Mouse (Mus musculus) CH12F3 (cell line): ENCODE data around the gene S100pbp.
"Not testable (repeated sequence)": the region's sequence is repeated elsewhere in the genome, so short reads cannot be mapped to it uniquely, and the experiment has no call there.

Experiments
- in situ Hi-C: fragments of 300-500 bp; cut with MboI; formaldehyde crosslinking; loops from 2 replicates; pipeline ENCODE4 v1.14.3; 2020; ENCODE audit warnings: low sequenced_read_pairs

The S100pbp gene

DNA sequence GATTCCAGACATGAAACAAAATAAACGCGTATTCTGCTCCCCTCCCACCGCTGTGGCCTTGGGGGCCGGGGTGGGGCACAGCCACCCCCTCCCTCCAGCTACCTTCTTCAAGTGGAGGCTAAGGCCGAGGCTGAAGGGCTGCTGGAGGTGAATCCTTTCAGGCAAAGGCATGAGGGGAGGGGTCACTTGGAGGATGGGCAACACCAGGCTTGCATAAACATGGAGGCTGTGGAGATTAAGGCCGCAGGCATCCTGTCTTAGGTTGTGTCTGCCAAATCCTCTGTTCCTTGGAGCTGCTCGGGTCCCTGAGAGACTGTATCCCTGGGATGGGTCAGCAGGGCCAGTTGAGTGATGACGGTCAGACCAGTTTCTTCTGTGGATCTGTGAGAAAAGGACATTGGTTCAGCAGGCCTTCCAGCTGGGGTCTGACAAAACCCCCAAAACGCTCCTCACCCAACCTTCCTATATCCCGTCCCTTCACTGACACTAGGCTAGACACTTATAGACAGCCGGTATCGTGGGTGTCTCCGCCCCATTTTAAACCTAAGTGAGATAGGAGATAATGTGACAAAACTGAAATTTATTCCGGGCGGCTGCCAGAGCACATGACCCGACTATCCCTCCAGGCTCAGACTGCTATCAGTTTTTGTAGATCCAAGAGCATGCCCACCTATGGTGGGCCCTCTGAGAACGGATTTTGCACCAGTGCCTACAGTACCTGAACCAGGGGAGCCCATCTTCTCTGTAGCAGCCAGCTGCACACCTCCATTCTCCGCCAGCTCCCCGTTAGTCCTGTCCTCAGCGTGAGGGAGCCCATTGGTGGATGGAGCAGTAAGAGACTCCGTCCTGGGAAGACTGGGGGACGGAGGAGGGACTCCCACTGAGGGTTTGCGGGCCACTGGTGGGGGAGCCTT is 31.8 kb upstream of the S100pbp start:
- in situ Hi-C loops, result no loop called here

- in situ Hi-C loops, result no loop called here
Measured at GRCm38 (mm10) chr4:129220376-129221089, 31.0 kb upstream of the S100pbp start.

DNA sequence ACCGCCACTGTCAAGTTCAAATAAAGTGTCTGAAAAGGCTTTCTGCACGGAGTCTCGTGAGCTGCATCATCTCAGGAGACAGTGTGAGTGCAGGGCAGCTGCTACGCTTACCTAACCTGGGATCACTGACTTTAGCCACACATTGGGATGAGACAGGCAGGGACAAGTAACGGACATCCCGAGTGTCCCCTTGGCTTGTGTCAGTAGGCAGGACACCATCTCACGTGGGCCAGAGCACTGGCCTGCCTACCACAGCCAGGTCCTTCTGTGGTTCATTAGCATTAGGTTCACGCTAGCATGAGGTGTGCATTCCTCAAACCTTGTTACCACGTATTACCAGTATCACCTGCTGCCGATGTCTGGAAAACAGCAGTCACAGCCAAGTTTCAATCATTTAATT is 29.7 kb upstream of the S100pbp start:
- in situ Hi-C loops, result loop anchor here (5.0 kb wide), 1 partner anchor 58 kb away; no protein-coding TSS in a partner anchor

- in situ Hi-C loops, result loop anchor here (5.0 kb wide), 1 partner anchor 59 kb away; no protein-coding TSS in a partner anchor
Measured at GRCm38 (mm10) chr4:129218569-129219175, 29.1 kb upstream of the S100pbp start.

DNA sequence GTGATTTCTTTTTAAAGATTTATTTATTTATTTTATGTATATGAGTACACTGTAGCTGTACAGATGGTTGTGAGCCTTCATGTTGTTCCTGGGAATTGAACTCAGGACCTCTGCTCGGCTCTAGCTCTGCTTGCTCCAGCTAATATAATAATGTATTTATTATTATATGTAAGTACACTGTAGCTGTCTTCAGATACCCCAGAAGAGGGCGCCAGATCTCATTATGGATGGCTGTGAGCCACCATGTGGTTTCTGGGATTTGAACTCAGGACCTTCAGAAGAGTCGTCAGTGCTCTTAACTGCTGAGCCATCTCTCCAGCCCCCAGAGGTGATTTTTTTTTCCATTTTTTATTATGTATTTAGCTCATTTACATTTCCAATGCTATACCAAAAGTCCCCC is 23.0 kb upstream of the S100pbp start:
- in situ Hi-C loops, result not testable (repeated sequence)

DNA sequence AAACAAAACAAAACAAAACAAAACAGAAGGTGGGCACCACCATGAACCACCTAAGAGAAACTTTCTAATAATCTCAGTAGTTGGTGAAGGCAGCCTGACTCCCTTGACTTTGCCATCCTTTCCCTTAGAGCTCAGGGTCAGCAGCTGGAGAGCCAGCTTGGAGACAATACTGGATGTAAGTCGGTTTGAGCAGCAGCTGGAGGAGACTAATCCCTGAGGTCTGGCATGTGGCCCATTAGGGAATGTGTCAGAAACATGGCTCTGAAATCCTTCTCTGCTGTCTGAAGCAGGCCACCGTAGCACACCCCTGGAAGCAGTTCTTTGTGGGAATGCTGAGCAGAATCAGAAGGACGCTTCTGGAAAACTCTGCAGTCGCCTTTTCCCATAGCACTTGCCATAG is 21.9 kb upstream of the S100pbp start:
- in situ Hi-C loops, result no loop called here

DNA sequence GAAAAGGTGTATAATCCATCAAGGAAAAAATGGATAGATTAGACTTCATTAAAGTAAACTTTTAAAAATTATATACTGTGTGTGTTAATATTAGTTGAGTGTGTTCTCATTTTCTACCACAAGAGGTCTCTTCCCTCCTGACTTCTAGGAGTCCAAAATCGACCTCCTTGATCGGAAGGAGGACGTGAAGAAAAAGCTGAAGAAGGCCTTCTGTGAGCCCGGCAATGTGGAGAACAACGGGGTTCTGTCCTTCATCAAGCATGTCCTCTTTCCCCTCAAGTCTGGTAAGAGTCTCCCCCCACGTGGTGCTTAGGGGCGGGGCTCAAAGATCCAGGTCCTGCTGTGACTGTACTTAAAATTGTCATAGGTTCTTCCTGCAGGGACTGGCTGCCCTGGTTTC is 20.0 kb upstream of the S100pbp start:
- in situ Hi-C loops, result no loop called here

- in situ Hi-C loops, result no loop called here
Measured at GRCm38 (mm10) chr4:129206792-129207191, 17.3 kb upstream of the S100pbp start.

- in situ Hi-C loops, result no loop called here
Measured at GRCm38 (mm10) chr4:129204655-129205054, 15.1 kb upstream of the S100pbp start.

- in situ Hi-C loops, result no loop called here
Measured at GRCm38 (mm10) chr4:129197514-129197913, 8.0 kb upstream of the S100pbp start.

DNA sequence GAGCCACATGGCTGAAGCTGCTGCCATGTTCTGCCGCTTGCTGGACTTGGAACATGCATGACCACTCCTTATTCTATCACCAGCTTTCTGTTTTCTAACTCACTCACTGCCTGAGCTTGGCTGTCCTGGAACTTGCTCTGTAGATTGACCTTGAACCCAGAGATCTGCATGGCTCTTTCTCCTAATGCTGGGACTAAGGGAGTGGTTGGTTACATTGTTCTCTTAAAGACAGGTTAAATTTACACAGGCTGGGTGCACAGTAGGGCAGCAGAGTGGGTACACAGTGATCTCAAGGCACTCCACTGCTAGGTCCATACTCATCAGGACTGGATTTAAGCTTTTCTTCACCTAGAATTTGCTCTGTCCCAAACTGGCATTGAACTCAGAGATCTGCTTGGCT is 4.8 kb upstream of the S100pbp start:
- in situ Hi-C loops, result no loop called here

- in situ Hi-C loops, result no loop called here
Measured at GRCm38 (mm10) chr4:129191691-129192090, 2.2 kb upstream of the S100pbp start.

DNA sequence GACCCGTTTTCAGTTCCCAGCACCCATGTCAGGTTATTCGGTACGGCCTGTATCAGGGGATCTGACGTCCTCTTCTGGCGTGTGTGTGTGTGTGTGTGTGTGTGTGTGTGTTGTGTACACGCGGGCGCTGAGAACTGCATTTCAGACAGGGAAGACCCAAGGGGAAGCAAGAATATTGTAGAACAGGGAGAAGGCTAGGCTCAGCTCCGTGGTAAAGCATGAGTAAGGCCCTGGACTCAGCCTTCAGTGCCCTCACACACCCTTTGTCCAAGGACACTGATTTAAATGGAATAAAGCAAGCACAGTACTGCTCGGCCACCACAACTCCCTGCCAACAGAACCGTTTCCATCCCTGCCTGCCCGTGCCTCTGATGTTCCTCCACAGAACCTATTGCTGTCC is 1.0 kb upstream of the S100pbp start:
- in situ Hi-C loops, result no loop called here

GRCm38 (mm10) chr4:129188803-129189541 is 555 bp downstream of the S100pbp start:
- in situ Hi-C loops, result no loop called here

DNA sequence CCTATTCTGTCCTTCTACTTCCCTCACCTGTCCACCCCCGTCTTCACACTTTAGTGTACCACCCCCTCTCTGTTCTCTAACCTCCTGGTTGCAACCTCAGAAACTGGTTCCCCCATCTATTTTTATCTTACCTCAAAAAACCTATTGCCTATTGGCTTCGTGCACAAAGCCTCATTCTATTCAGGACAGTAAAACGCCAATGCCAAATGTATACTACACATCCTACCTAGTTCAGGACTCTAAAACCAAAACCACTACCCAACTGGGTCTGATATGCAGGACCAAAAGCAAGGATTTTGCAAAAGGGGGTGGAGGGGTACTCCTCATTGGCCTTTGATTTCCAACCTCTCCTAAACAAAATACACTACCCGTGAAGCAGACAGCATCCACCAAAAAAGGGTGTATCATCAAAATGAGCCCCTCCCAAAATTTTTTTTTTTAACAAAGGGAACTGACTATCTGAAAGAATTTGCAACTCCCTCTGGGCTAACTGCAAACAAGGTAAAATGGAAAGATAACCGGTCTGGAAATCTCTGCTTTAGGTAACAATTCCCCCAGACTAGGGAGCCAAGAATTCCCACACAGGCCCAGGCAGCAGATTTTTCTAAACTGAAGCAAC is 1.4 kb downstream of the S100pbp start:
- in situ Hi-C loops, result no loop called here

DNA sequence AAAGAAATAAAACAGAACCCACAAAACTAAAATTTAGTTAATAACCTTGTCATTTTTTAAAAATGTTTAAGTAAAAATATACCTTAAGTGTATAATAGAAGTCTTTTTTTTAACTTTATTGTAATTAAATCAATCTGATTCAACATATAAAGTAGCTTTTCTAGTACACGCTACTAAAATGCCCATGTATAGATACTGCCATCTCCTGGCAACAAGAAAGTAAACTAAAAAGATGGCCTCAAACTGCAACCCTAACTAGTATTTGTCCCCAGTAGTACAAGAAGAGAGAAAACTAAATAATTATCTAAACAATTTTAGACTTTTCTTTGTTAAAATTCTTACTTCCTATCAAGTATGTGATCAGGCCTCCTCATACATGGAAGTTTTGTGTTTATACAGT is 10.0 kb downstream of the S100pbp start:
- in situ Hi-C loops, result no loop called here

DNA sequence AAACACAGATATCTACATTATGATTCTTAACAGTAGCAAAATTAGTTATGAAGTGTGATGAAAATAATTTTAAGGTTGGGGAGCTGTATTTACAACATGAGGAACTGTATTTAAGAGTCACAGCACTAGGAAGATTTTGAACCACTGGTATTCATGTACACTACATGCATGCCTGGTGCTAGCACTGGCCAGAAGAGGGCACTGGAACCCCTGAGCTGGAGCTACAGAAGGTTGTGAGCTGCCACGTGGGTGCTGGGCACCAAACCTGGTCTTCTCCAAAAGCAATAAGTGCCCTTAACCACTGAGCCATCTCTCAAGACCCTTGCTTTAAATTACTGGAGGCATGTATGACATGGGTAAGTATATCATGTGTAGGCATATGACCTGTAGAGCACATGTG is 17.0 kb downstream of the S100pbp start:
- in situ Hi-C loops, result no loop called here

GRCm38 (mm10) chr4:129161581-129162255 is 27.8 kb downstream of the S100pbp start:
- in situ Hi-C loops, result no loop called here

DNA sequence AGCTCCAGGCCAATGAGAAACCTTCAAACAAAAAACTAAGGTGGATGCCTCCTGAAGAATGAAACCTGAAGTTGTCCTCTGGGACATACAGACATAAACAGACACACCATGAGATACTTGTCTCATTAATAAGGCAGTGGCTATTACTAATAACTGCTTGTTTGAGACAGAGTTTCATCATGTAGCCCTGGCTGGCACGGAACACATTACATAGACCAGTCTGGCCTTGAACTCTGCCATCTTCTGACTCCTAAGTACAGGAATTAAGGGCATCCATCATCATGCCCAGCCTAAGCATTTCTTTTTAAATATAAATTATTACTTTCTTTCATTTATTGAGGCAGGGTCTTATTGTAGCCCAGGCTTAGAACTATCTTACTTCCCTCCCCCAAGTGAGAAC is 28.5 kb downstream of the S100pbp start:
- in situ Hi-C loops, result no loop called here

DNA sequence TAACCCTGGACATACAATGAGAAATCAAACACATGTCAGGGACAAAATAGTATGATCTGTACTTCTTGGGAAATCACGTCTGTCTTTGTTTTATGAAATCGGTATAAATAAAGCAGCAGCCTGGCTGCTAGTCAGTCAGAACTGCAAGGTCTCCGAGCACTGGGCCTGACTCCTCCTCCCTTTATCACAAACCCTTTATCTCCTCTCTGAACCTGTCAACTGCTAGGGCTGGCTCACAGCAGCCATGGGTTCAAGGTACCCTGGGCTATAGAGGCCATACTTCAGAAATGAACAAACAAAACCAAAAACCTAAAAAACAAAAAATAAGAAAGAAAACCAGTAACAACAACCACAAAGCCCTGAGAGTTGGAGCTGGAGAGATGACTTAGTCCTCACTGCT is 31.0 kb downstream of the S100pbp start:
- in situ Hi-C loops, result no loop called here
